In the genomic region with DNA sequence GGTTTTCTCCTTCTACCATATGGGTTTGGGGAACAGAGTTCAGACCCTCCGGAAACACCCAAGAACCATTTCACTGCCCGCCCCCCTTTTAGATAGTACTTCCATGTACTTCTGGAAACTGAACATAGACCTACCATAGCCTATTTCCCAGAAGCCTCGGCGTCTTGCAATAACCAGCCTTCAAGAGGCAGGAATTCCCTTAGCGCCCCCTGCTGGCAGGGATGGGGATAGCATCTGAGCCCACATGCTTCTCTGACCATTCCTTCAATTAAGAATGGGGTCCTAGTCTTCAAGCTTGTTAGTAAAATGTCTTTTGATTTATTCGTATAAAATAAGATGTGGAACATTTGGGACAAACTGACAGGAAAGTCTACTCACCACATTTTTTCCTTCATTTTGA, we compare ENCODE assay signal across 8 mouse cellular contexts.
DNase-seq lines count a peak whose midpoint lies in the region; TF ChIP-seq lines count a peak whose summit lies in the region.

No protein-coding gene starts in this region.

- H3K27ac ChIP-seq in cerebellum, adult 2 months (ENCODE audit: insufficient read depth, low read length) = no peak overlapping the region
- no peak overlapping the region for H3K27ac ChIP-seq in layer of hippocampus, adult 2 months
- H3K27ac ChIP-seq in embryonic fibroblast, embryonic 13.5 days (ENCODE audit: insufficient read depth, low read length) = no peak overlapping the region

- no peak for TF ChIP-seq POLR2A in cerebellum, adult 2 months (IDR thresholded peaks at IDR 0.05; ENCODE audit: borderline replicate concordance, insufficient read depth, low read length)
- no peak for TF ChIP-seq POLR2A in embryonic fibroblast, embryonic 13.5 days (IDR thresholded peaks at IDR 0.05; ENCODE audit: low read depth, low read length)

- H3K4me1 ChIP-seq in cerebellum, adult 2 months (ENCODE audit: control insufficient read depth, insufficient read depth, low read length) = no peaks in the 10 kb centered on the region
- H3K4me1 ChIP-seq in embryonic fibroblast, embryonic 13.5 days (ENCODE audit: control insufficient read depth, insufficient read depth, low read length) = peaks cover 12% of the 10 kb centered on the region

- peak; percentile 69; the same call in 1 of the 2 replicates for TF ChIP-seq CTCF in cerebellum, adult 2 months (IDR thresholded peaks at IDR 0.05; ENCODE audit: borderline replicate concordance, insufficient read depth, low read depth, low read length)
- peak; percentile 94 for TF ChIP-seq CTCF in layer of hippocampus, adult 2 months (conservative IDR thresholded peaks at IDR 0.05)
- TF ChIP-seq CTCF in embryonic fibroblast, embryonic 13.5 days (IDR thresholded peaks at IDR 0.05; ENCODE audit: borderline replicate concordance, insufficient read depth, low read length) = peak; percentile 64; the same call in 1 of the 2 replicates

- no peak overlapping the region for H3K4me3 ChIP-seq in cerebellum, adult 2 months (replicated peaks; ENCODE audit: insufficient read depth, low read depth, low read length)
- H3K4me3 ChIP-seq in layer of hippocampus, adult 2 months = no peak overlapping the region
- no peak overlapping the region for H3K4me3 ChIP-seq in embryonic fibroblast, embryonic 13.5 days (ENCODE audit: insufficient read depth, low read length)

- 47% methylated on average over 6 of the region's 6 CpGs for WGBS in cerebellum, adult 2 months

- DNase-seq in cerebellum, adult 2 months = peak in 1 of 2 experiments; percentile 28
- DNase-seq in cerebellum, adult 11-12 months = no peak
- DNase-seq in layer of hippocampus, adult 2 months (ENCODE audit: low spot score in 2 of 2) = peak in 1 of 2 experiments; percentile 43
- no peak for DNase-seq in layer of hippocampus, adult 9-11 months
- DNase-seq in R1 (ENCODE audit: low read depth, low spot score) = peak; percentile 77
- peak; percentile 62 for DNase-seq in lung, postnatal 10 days
- DNase-seq in thymus, postnatal 14 days = peak; percentile 64

- no peaks in the 10 kb centered on the region for H3K27me3 ChIP-seq in cerebellum, adult 2 months (ENCODE audit: control insufficient read depth, insufficient read depth, low read length)

Comparison
In these comparisons a context has a peak if more than half of its experiments do, and no peak if none do; other contexts are left out.
1. DNase-seq: peak in R1 (single experiment), lung, postnatal 10 days (single experiment) and thymus, postnatal 14 days (single experiment); none in cerebellum, adult 11-12 months (single experiment) and layer of hippocampus, adult 9-11 months (single experiment).
2. Peak in every context shown above with its lines, with median percentiles within 50 percentile points of each other: CTCF ChIP-seq.